Mouse (Mus musculus): Measurements from ENCODE around the gene Olfr521. TPM values are rescaled to one million over a fixed set of nuclear protein-coding genes. Genes with fewer than 3 reads are reported as not detected.
"Not testable (repeated sequence)": the region's sequence is repeated elsewhere in the genome, so short reads cannot be mapped to it uniquely, and the experiment has no call there.

Olfr521 gene
- polyA plus RNA-seq, 1 experiment from 2014 or later = not detected

GRCm38 (mm10) chr7:99818181-99818725 is 54.9 kb downstream of the Olfr521 start:
- DNase-seq (ENCODE audit: low spot score); H3K4me2 ChIP-seq (ENCODE audit: low read length); H3K27me3 ChIP-seq (replicated peaks; ENCODE audit: control insufficient read depth, insufficient read depth, low read length); H3K4me1 ChIP-seq (ENCODE audit: control insufficient read depth, insufficient read depth, low read length); H3K27ac ChIP-seq (ENCODE audit: low read depth, low read length); ATAC-seq; H3K9ac ChIP-seq (ENCODE audit: low read length); H3K36me3 ChIP-seq (ENCODE audit: control insufficient read depth, insufficient read depth, low read length); H3K9me3 ChIP-seq (replicated peaks; ENCODE audit: control insufficient read depth, low read length); H3K4me3 ChIP-seq (ENCODE audit: low read depth, low read length): not testable (repeated sequence)
- WGBS = 18% methylated on average over 9 of the region's 9 CpGs

Other genes with a start within 250 kb of the Olfr521 start
- 6.0 and 6.5 TPM in 2 replicates for gene Arrb1, start 228.0 kb upstream of the Olfr521 start, polyA plus RNA-seq (2014; fragmentation: Nextera tagmentation; extraction: Ambion mirVana)
- gene Tpbgl, start 136.4 kb upstream of the Olfr521 start, polyA plus RNA-seq (2014; fragmentation: Nextera tagmentation; extraction: Ambion mirVana) = 0.32 and 0.33 TPM in 2 replicates
- gene Slco2b1, start 52.2 kb upstream of the Olfr521 start, polyA plus RNA-seq (2014; fragmentation: Nextera tagmentation; extraction: Ambion mirVana) = 3.4 and 4.9 TPM in 2 replicates
- gene Olfr520, start 33.2 kb upstream of the Olfr521 start, polyA plus RNA-seq (2014; fragmentation: Nextera tagmentation; extraction: Ambion mirVana) = not detected in 2 replicates
- gene Neu3, start 64.9 kb downstream of the Olfr521 start, polyA plus RNA-seq (2014; fragmentation: Nextera tagmentation; extraction: Ambion mirVana) = 0.78 and 0.81 TPM in 2 replicates
- gene Xrra1, start 95.6 kb downstream of the Olfr521 start, polyA plus RNA-seq (2014; fragmentation: Nextera tagmentation; extraction: Ambion mirVana) = 0.39 and 0.64 TPM in 2 replicates
- gene Spcs2, start 100.0 kb downstream of the Olfr521 start, polyA plus RNA-seq (2014; fragmentation: Nextera tagmentation; extraction: Ambion mirVana) = 282 and 300 TPM in 2 replicates
- gene Rnf169, start 216.9 kb downstream of the Olfr521 start, polyA plus RNA-seq (2014; fragmentation: Nextera tagmentation; extraction: Ambion mirVana) = 3.6 and 4.9 TPM in 2 replicates
- not detected in 2 replicates for gene Chrdl2, start 242.7 kb downstream of the Olfr521 start, polyA plus RNA-seq (2014; fragmentation: Nextera tagmentation; extraction: Ambion mirVana)

Measured in forebrain, embryonic 14.5 days (tissue).